Mouse (Mus musculus) liver, postnatal 0 days (tissue): ENCODE measurements around the gene H2-Q10.
"Not testable (repeated sequence)": the region's sequence is repeated elsewhere in the genome, so short reads cannot be mapped to it uniquely, and the experiment has no call there.

ENCODE experiments used
- CTCF ChIP-seq: sonication (generic); IDR thresholded peaks from 2 replicates; pipeline ENCODE4 v1.5.1; 2016; ENCODE audit warnings: antibody characterized with exemption, low read depth
- EP300 ChIP-seq: IDR thresholded peaks from 2 replicates; pipeline ENCODE4 v1.6.1; 2016; ENCODE audit warnings: antibody characterized with exemption, low read depth, mild to moderate bottlenecking

- TF ChIP-seq CTCF, EP300: not testable (repeated sequence)
Observed at GRCm38 (mm10) chr17:35439925-35440645, 29.8 kb upstream of the H2-Q10 start.
